Mouse (Mus musculus) small intestine, adult 2 months (tissue): ENCODE data around the gene Fam71e2.

ENCODE experiments used
- CTCF ChIP-seq: fragments of 200-500 bp; IDR thresholded peaks from 2 replicates; pipeline ENCODE4 v1.5.1; 2012; ENCODE audit warnings: low read depth, mild to moderate bottlenecking, control low read depth, inconsistent platforms, low read length, moderate library complexity, mixed read lengths; ENCODE audit not compliant: insufficient replicate concordance, insufficient read length; ENCODE audit errors: extremely low read depth
- POLR2A ChIP-seq: fragments of 200-500 bp; IDR thresholded peaks from 2 replicates; pipeline ENCODE4 v1.6.1; 2012; ENCODE audit warnings: low read depth, mild to moderate bottlenecking, control low read depth, inconsistent platforms, low read length, moderate library complexity

GRCm38 (mm10) chr7:4748321-4748720, 22.8 kb downstream of the Fam71e2 start:
- TF ChIP-seq POLR2A (no peak), CTCF (no peak)
